Mouse (Mus musculus) neural tube, postnatal 0 days (tissue): ENCODE results near the gene Spns2. TPM values are rescaled to one million over a fixed set of nuclear protein-coding genes. Genes with fewer than 3 reads are reported as not detected.

Experiments
- polyA plus RNA-seq: library from polyadenylated mRNA; unstranded; fragments of >200 nt; fragmentation: Nextera tagmentation; extraction: Ambion mirVana; gene quantifications from 2 replicates; pipeline ENCODE4 v1.2.1, GENCODE M21; 2015

The Spns2 gene
- 10.1 and 10.6 TPM in 2 replicates for polyA plus RNA-seq

GRCm38 (mm10) chr11:72489881-72490301 is at the start of gene Spns2:
TSS of gene Spns2 (minus strand) at chr11:72489904.

GRCm38 (mm10) chr11:72440965-72441664 is 48.6 kb downstream of the Spns2 start, which contains the start of gene Mybbp1a:
TSS of gene Mybbp1a (plus strand) at chr11:72441355.

GRCm38 (mm10) chr11:72434963-72435693 is 54.6 kb downstream of the Spns2 start, which contains the start of gene Ggt6:
TSS of gene Ggt6 (plus strand) at chr11:72435526.

GRCm38 (mm10) chr11:72411093-72411921 is 78.4 kb downstream of the Spns2 start, which contains the start of gene Smtnl2:
TSS of gene Smtnl2 (minus strand) at chr11:72411713.

Other genes with a start within 250 kb of the Spns2 start
- 5.3 and 5.4 TPM in 2 replicates for gene Slc13a5, start 222.7 kb downstream of the Spns2 start, polyA plus RNA-seq
- 5.9 and 8.1 TPM in 2 replicates for gene Xaf1, start 188.3 kb downstream of the Spns2 start, polyA plus RNA-seq
- gene Fbxo39, start 175.5 kb downstream of the Spns2 start, polyA plus RNA-seq, result 0.13 TPM in 1 of 2 replicates, not detected in the other
- gene Tekt1, start 127.5 kb downstream of the Spns2 start, polyA plus RNA-seq, result 5.7 TPM in 2 replicates
- gene Smtnl2, start 78.2 kb downstream of the Spns2 start, polyA plus RNA-seq, result 8.3 and 8.5 TPM in 2 replicates
- 0.12 TPM in 1 of 2 replicates, not detected in the other for gene Ggt6, start 54.4 kb downstream of the Spns2 start, polyA plus RNA-seq
- 54.2 and 56.1 TPM in 2 replicates for gene Mybbp1a, start 48.5 kb downstream of the Spns2 start, polyA plus RNA-seq
- gene Spns3, start 60.6 kb upstream of the Spns2 start, polyA plus RNA-seq, result 0.29 TPM in 1 of 2 replicates, not detected in the other
- 54.6 and 57.0 TPM in 2 replicates for gene Ube2g1, start 117.4 kb upstream of the Spns2 start, polyA plus RNA-seq
- 10.3 and 12.7 TPM in 2 replicates for gene Ankfy1, start 200.1 kb upstream of the Spns2 start, polyA plus RNA-seq